Mouse (Mus musculus): ENCODE data around the gene Icam2.

- TF ChIP-seq CTCF (IDR thresholded peaks at IDR 0.05; ENCODE audit: borderline replicate concordance, insufficient read depth, low read depth, low read length) (no peak), POLR2A (IDR thresholded peaks at IDR 0.05; ENCODE audit: borderline replicate concordance, insufficient read depth, low read length) (no peak)
These were observed 49.0 kb downstream of the Icam2 start for GRCm38 (mm10) chr11:106338870-106339269.

Data from cerebellum, adult 2 months (tissue).